Mouse (Mus musculus) spleen, adult 2 months (tissue): Measurements from ENCODE around the gene Ppp1cb.

ENCODE experiments used
- CTCF ChIP-seq: fragments of 200-500 bp; IDR thresholded peaks from 2 replicates; pipeline ENCODE4 v1.5.1; 2011; ENCODE audit warnings: mild to moderate bottlenecking, inconsistent platforms; ENCODE audit not compliant: insufficient read depth, insufficient read length, insufficient replicate concordance; ENCODE audit errors: extremely low read depth
- POLR2A ChIP-seq: fragments of 200-500 bp; IDR thresholded peaks from 2 replicates; pipeline ENCODE4 v1.6.1; 2011; ENCODE audit warnings: low read depth, low read length, inconsistent platforms

GRCm38 (mm10) chr5:32520381-32520780, 61.7 kb downstream of the Ppp1cb start:
- TF ChIP-seq CTCF (peak; percentile 46; the same call in 1 of the 2 replicates), POLR2A (no peak)
